ENCODE assay signal across 8 mouse cellular contexts in the genomic region with DNA sequence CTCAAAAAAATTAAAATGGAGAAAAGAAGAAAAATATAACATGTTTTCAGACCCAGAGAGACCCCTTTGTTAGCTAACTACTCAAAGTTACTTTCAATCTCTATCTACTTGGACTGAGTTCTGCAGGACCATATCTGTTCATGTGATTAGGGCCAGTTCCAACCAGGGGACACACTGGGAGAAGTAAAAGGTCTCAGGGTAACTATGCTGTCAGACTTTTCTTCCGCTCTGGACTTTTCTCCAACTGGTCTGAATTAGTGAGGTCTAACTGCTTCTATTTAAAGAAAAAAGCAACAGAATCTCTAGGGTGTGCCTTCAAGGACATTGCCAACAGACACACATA. TPM values are rescaled to one million over a fixed set of nuclear protein-coding genes. Genes with fewer than 3 reads are reported as not detected.
DNase-seq lines count a peak whose midpoint lies in the region; ATAC-seq and TF ChIP-seq lines count a peak whose summit lies in the region.
"Had no signal": no experiment of that assay in that cellular context is flagged by ENCODE, and none has a peak within 500 bp of the region (broad histone marks: within the 10 kb centered on the region; RNA-seq: fewer than 3 reads in every experiment).

No protein-coding gene starts in this region.

- no peak for TF ChIP-seq EP300 in heart, postnatal 0 days (IDR thresholded peaks at IDR 0.05; ENCODE audit: low read depth)

- H3K27me3 ChIP-seq in heart, postnatal 0 days (ENCODE audit: control insufficient read depth, insufficient read depth, low read length), result no peaks in the 10 kb centered on the region
- peaks cover 10% of the 10 kb centered on the region; the same call in 1 of the 2 replicates for H3K27me3 ChIP-seq in midbrain, embryonic 12.5 days
- no peaks in the 10 kb centered on the region for H3K27me3 ChIP-seq in midbrain, embryonic 16.5 days (ENCODE audit: control insufficient read depth, insufficient read depth, low read depth, low read length)
- H3K27me3 ChIP-seq in intestine, embryonic 16.5 days (replicated peaks; ENCODE audit: control insufficient read depth, insufficient read depth, low read length), result no peaks in the 10 kb centered on the region

- TF ChIP-seq CTCF in heart, postnatal 0 days (IDR thresholded peaks at IDR 0.05; ENCODE audit: low read depth), result no peak
- no peak for TF ChIP-seq CTCF in layer of hippocampus, adult 2 months (conservative IDR thresholded peaks at IDR 0.05)

- no peak for DNase-seq in heart, postnatal 0 days (ENCODE audit: low spot score)
- DNase-seq in heart, postnatal 36 days, result no peak
- no peak for DNase-seq in layer of hippocampus, adult 2 months (ENCODE audit: low spot score in 2 of 2)
- no peak for DNase-seq in left cerebral cortex, adult 18-20 months (ENCODE audit: low spot score in 2 of 2)

- H3K9me3 ChIP-seq in heart, postnatal 0 days (replicated peaks; ENCODE audit: control insufficient read depth, low read length), result no peaks in the 10 kb centered on the region
- H3K9me3 ChIP-seq in midbrain, embryonic 12.5 days, result no peaks in the 10 kb centered on the region
- no peaks in the 10 kb centered on the region for H3K9me3 ChIP-seq in midbrain, embryonic 16.5 days (replicated peaks; ENCODE audit: control insufficient read depth, low read length, poor library complexity, severe bottlenecking)
- no peaks in the 10 kb centered on the region for H3K9me3 ChIP-seq in intestine, embryonic 16.5 days (ENCODE audit: control insufficient read depth, low read length)

- H3K4me2 ChIP-seq in heart, postnatal 0 days (ENCODE audit: low read depth, low read length), result peak overlapping the region; percentile 22; the same call in 1 of the 2 replicates
- no peak overlapping the region for H3K4me2 ChIP-seq in midbrain, embryonic 12.5 days (replicated peaks)
- H3K4me2 ChIP-seq in midbrain, embryonic 16.5 days (ENCODE audit: low read length), result no peak overlapping the region
- H3K4me2 ChIP-seq in intestine, embryonic 16.5 days (ENCODE audit: low read depth, low read length), result no peak overlapping the region

- H3K4me3 ChIP-seq in heart, postnatal 0 days (ENCODE audit: low read depth, low read length), result no peak overlapping the region
- no peak overlapping the region for H3K4me3 ChIP-seq in midbrain, embryonic 12.5 days
- no peak overlapping the region for H3K4me3 ChIP-seq in midbrain, embryonic 16.5 days (ENCODE audit: low read depth, low read length)
- no peak overlapping the region for H3K4me3 ChIP-seq in intestine, embryonic 16.5 days (ENCODE audit: low read length)
- no peak overlapping the region for H3K4me3 ChIP-seq in layer of hippocampus, adult 2 months

- 66% methylated on average over 1 of the region's 1 CpGs for WGBS in heart, postnatal 0 days
- 87% methylated on average over 1 of the region's 1 CpGs for WGBS in midbrain, embryonic 12.5 days
- WGBS in midbrain, embryonic 16.5 days, result 65% methylated on average over 1 of the region's 1 CpGs
- 63% methylated on average over 1 of the region's 1 CpGs for WGBS in intestine, embryonic 16.5 days

- no peak for ATAC-seq in heart, postnatal 0 days (ENCODE audit: insufficient read depth, low read depth)
- ATAC-seq in midbrain, embryonic 12.5 days (ENCODE audit: low FRiP score, low read depth), result no peak
- no peak for ATAC-seq in midbrain, embryonic 16.5 days
- ATAC-seq in intestine, embryonic 16.5 days, result no peak

- H3K9ac ChIP-seq in heart, postnatal 0 days (replicated peaks; ENCODE audit: low read depth, low read length), result no peak overlapping the region
- no peak overlapping the region for H3K9ac ChIP-seq in midbrain, embryonic 12.5 days (replicated peaks)
- no peak overlapping the region for H3K9ac ChIP-seq in midbrain, embryonic 16.5 days (ENCODE audit: low read depth, low read length)
- H3K9ac ChIP-seq in intestine, embryonic 16.5 days (ENCODE audit: low read depth, low read length), result no peak overlapping the region

- H3K36me3 ChIP-seq in heart, postnatal 0 days (replicated peaks; ENCODE audit: control insufficient read depth, insufficient read depth, low read length), result no peaks in the 10 kb centered on the region
- no peaks in the 10 kb centered on the region for H3K36me3 ChIP-seq in midbrain, embryonic 12.5 days
- H3K36me3 ChIP-seq in midbrain, embryonic 16.5 days (ENCODE audit: control insufficient read depth, insufficient read depth, low read length), result no peaks in the 10 kb centered on the region
- no peaks in the 10 kb centered on the region for H3K36me3 ChIP-seq in intestine, embryonic 16.5 days (ENCODE audit: control insufficient read depth, insufficient read depth, low read length)

- H3K27ac ChIP-seq in heart, postnatal 0 days (ENCODE audit: low read depth), result peak overlapping the region; percentile 76
- H3K27ac ChIP-seq in midbrain, embryonic 12.5 days (replicated peaks), result peak overlapping the region; percentile 77
- H3K27ac ChIP-seq in midbrain, embryonic 16.5 days (ENCODE audit: low read length), result no peak overlapping the region
- H3K27ac ChIP-seq in intestine, embryonic 16.5 days (ENCODE audit: low read length), result peak overlapping the region; percentile 71; the same call in 1 of the 2 replicates
- H3K27ac ChIP-seq in layer of hippocampus, adult 2 months, result no peak overlapping the region

- intact Hi-C loops in heart, postnatal 36 days (cut with DNase I), result loop anchor here (1.0 kb wide), 1 partner anchor 15 kb away; no protein-coding TSS in a partner anchor

- 0 out of 2 replicates have a peak, but pooled peaks cover 3% of the 10 kb centered on the region for H3K4me1 ChIP-seq in heart, postnatal 0 days (ENCODE audit: control insufficient read depth, insufficient read depth)
- H3K4me1 ChIP-seq in midbrain, embryonic 12.5 days, result peaks cover 16% of the 10 kb centered on the region
- peaks cover 11% of the 10 kb centered on the region; the same call in 1 of the 2 replicates for H3K4me1 ChIP-seq in midbrain, embryonic 16.5 days (ENCODE audit: control insufficient read depth, insufficient read depth, low read length)
- H3K4me1 ChIP-seq in intestine, embryonic 16.5 days (ENCODE audit: control insufficient read depth, insufficient read depth, low read length), result peaks cover 15% of the 10 kb centered on the region

RNA-seq across cellular contexts. Expression of a gene that starts 33.3 kb away (rescaled TPM):
- total RNA-seq in heart, postnatal 0 days (2014; rRNA removed; ENCODE audit: low replicate concordance), result 2.3 and 4.0 TPM in 2 replicates
- 5.0 and 5.5 TPM in 2 replicates for polyA plus RNA-seq in heart, postnatal 0 days (2015; fragmentation: Nextera tagmentation; extraction: Ambion mirVana)
- total RNA-seq in heart, postnatal 36 days (2021), result 1 to 10 TPM; 3.8 to 6.2 TPM
- 35.8 and 43.3 TPM in 2 replicates for polyA plus RNA-seq in midbrain, embryonic 12.5 days (2016; fragmentation: Nextera tagmentation; extraction: Ambion mirVana)
- 26.3 and 27.6 TPM in 2 replicates for polyA plus RNA-seq in midbrain, embryonic 16.5 days (2015; fragmentation: Nextera tagmentation; extraction: Ambion mirVana)
- polyA plus RNA-seq in intestine, embryonic 16.5 days (2015; fragmentation: Nextera tagmentation; extraction: Ambion mirVana), result 2.4 and 3.0 TPM in 2 replicates
- total RNA-seq in layer of hippocampus, adult 2 months (2021), result 10 to 100 TPM; 14.2 to 16.9 TPM
- total RNA-seq in left cerebral cortex, adult 18-20 months (2021), result 10 to 100 TPM; 12.3 to 13.6 TPM
- total RNA-seq: megakaryocyte progenitor cell, adult 5-6 weeks had no signal

RNA-seq across cellular contexts. Expression of a gene that starts 51.3 kb away (rescaled TPM):
- total RNA-seq in heart, postnatal 0 days (2014; rRNA removed; ENCODE audit: low replicate concordance), result 6.7 and 13.2 TPM in 2 replicates
- polyA plus RNA-seq in heart, postnatal 0 days (2015; fragmentation: Nextera tagmentation; extraction: Ambion mirVana), result 3.7 and 4.0 TPM in 2 replicates
- total RNA-seq in heart, postnatal 36 days (2021), result 1 to 10 TPM; 2.1 to 2.4 TPM
- 6.5 and 8.1 TPM in 2 replicates for polyA plus RNA-seq in midbrain, embryonic 12.5 days (2016; fragmentation: Nextera tagmentation; extraction: Ambion mirVana)
- 3.3 and 3.4 TPM in 2 replicates for polyA plus RNA-seq in midbrain, embryonic 16.5 days (2015; fragmentation: Nextera tagmentation; extraction: Ambion mirVana)
- polyA plus RNA-seq in intestine, embryonic 16.5 days (2015; fragmentation: Nextera tagmentation; extraction: Ambion mirVana), result 8.8 and 9.6 TPM in 2 replicates
- 1 to 10 TPM; 1.6 TPM for total RNA-seq in layer of hippocampus, adult 2 months (2021)
- 1 to 10 TPM; 1.3 to 1.7 TPM for total RNA-seq in left cerebral cortex, adult 18-20 months (2021)

Comparison
In these comparisons a context has a peak if more than half of its experiments do, and no peak if none do; other contexts are left out.
1. H3K27ac ChIP-seq: peak in heart, postnatal 0 days (single experiment), midbrain, embryonic 12.5 days (single experiment) and intestine, embryonic 16.5 days (single experiment); none in midbrain, embryonic 16.5 days (single experiment) and layer of hippocampus, adult 2 months (single experiment).